Mouse (Mus musculus) thymus, adult 2 months (tissue): ENCODE results near the gene Pwwp2b. TPM values are rescaled to one million over a fixed set of nuclear protein-coding genes. Genes with fewer than 3 reads are reported as not detected.

Experiments used
- DNase-seq: peaks from one replicate; pipeline ENCODE4 v3.0.0; 2021
- H3K27ac ChIP-seq: fragments of 200-500 bp; 2 replicates; pipeline ENCODE4 v1.5.1; 2012; ENCODE audit warnings: low read length, control low read depth; ENCODE audit not compliant: control insufficient read depth, insufficient read depth
- H3K27me3 ChIP-seq: fragments of 200-500 bp; 2 replicates; pipeline ENCODE4 v1.6.1; 2012; ENCODE audit warnings: mild to moderate bottlenecking, low read length, moderate library complexity, mixed read lengths; ENCODE audit not compliant: control insufficient read depth, insufficient read depth
- H3K36me3 ChIP-seq: fragments of 200-500 bp; 2 replicates; pipeline ENCODE4 v1.6.1; 2012; ENCODE audit warnings: mild to moderate bottlenecking, low read length, moderate library complexity; ENCODE audit not compliant: control insufficient read depth, insufficient read depth
- H3K4me1 ChIP-seq: fragments of 200-500 bp; replicated peaks from 2 replicates; pipeline ENCODE4 v1.6.1; 2012; ENCODE audit warnings: low read length; ENCODE audit not compliant: control insufficient read depth, insufficient read depth
- H3K4me3 ChIP-seq: fragments of 200-500 bp; 2 replicates; pipeline ENCODE4 v1.5.1; 2012; ENCODE audit warnings: mild to moderate bottlenecking, low read length, control low read depth, moderate library complexity; ENCODE audit not compliant: control insufficient read depth, insufficient read depth
- CTCF ChIP-seq: fragments of 200-500 bp; IDR thresholded peaks from 2 replicates; pipeline ENCODE4 v1.5.1; 2012; ENCODE audit warnings: mild to moderate bottlenecking, control low read depth, low read length, moderate library complexity, borderline replicate concordance; ENCODE audit not compliant: control insufficient read depth, poor library complexity, insufficient read depth; ENCODE audit errors: extremely low read depth
- POLR2A ChIP-seq: fragments of 200-500 bp; IDR thresholded peaks from 2 replicates; pipeline ENCODE4 v1.6.1; 2012; ENCODE audit warnings: mild to moderate bottlenecking, low read length, control low read depth, moderate library complexity; ENCODE audit not compliant: control insufficient read depth, poor library complexity, insufficient read depth; ENCODE audit errors: extremely low read depth
- WGBS: fragments of 180-500 bp; shearing (Covaris S2); methylation state at CpG from one replicate; pipeline ENCODE4 v1.1.7; 2018; 5-methylcytosine and 5-hydroxymethylcytosine counted together
- polyA plus RNA-seq: library from polyadenylated mRNA; depleted of rRNA; stranded (reverse); fragments of >200 nt; gene quantifications from 2 replicates; pipeline ENCODE4 v1.2.3, GENCODE M21; 2012

The Pwwp2b gene
- polyA plus RNA-seq, 1 experiment, result 7.4 TPM

DNA sequence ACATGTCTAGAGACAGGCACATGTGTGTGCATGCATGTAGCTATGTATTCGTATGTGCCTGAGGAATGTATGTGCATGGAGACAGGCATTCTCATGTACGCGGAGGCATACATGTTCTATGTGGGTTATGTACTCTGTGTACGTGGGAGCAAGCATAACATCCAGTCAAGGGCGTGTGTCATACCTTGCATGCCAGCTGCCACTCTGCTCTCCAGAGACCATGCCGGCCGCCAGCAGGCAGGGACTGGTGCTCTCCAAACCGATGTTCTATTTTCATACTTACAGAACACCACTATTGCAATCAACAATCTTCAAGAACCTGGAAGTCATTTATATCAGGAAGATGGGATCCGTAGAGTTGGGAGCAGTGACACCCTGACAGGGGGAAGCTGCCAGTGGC, 31.8 kb upstream of the Pwwp2b start:
- 96% methylated on average over 9 of the region's 9 CpGs for WGBS
- Histone ChIP-seq H3K27me3 (no peaks in the 10 kb centered on the region), H3K36me3 (no peaks in the 10 kb centered on the region), H3K4me1 (peaks cover 16% of the 10 kb centered on the region), H3K4me3 (no peak overlapping the region), H3K27ac (no peak overlapping the region)
- no peak for DNase-seq
- TF ChIP-seq POLR2A, result no peak
- TF ChIP-seq CTCF, result no peak

DNA sequence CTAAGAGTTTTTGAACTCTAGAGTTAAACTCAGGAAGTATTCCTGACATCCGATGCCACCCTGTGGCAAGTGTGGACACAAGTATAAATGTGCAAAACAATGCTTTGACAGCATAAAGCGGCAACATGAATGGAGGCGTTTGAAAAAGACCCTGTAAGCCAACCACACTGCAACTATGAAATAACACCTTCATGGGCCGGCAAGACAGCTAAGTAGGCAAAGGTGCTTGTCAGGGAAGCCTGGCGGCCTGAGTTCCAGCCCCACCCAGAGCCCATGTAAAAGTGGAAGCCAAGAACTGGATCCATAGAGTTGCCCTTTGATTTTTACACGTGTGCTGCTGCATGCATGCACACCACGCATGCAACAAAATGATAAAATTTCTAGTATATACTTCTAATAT, 31.2 kb upstream of the Pwwp2b start:
- TF ChIP-seq POLR2A (no peak), CTCF (no peak)
- DNase-seq, result no peak
- Histone ChIP-seq H3K27ac (no peak overlapping the region), H3K27me3 (no peaks in the 10 kb centered on the region), H3K4me1 (peaks cover 16% of the 10 kb centered on the region), H3K4me3 (no peak overlapping the region), H3K36me3 (no peaks in the 10 kb centered on the region)
- WGBS, result 93% methylated on average over 7 of the region's 7 CpGs

DNA sequence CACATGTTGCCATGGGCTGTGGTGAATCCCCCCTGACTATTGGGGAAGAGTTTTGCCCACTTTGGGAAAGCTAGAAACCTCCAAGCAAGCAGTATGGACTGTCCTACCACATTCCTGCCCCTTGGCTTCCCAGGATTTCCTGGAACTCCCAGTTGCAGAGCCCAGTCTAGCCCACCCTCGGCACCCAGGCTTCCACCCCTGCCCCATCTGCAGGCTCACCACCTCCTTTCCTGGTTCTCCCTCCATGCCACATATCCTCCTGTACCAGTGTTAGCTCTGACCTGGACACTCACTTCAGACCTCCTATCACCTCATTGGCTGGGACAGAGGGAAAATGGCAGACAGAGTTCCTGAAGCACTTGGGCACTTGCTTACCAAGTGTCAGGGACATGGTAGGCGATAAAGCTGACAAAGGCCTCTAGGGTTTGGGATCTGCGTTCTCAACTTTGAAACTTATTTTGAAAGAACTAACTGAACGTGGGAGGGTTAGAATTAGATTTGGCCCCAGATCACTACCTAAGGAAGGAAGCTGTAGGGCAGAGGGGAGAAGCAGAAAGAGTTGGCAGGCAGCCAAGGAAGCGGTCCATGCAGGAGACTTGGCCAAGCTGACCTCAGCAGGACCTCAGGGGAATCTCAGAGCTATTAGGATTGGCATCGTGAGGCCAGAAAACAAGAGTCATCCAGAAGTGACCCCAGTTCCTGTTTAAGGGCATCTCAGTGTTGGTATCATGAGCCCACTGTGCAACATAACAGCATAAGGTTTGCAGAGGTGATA, 29.5 kb upstream of the Pwwp2b start:
- TF ChIP-seq CTCF (no peak), POLR2A (no peak)
- no peak for DNase-seq
- Histone ChIP-seq H3K27ac (no peak overlapping the region), H3K4me3 (no peak overlapping the region), H3K36me3 (no peaks in the 10 kb centered on the region), H3K27me3 (no peaks in the 10 kb centered on the region), H3K4me1 (peaks cover 25% of the 10 kb centered on the region)
- 58% methylated on average over 6 of the region's 6 CpGs for WGBS

DNA sequence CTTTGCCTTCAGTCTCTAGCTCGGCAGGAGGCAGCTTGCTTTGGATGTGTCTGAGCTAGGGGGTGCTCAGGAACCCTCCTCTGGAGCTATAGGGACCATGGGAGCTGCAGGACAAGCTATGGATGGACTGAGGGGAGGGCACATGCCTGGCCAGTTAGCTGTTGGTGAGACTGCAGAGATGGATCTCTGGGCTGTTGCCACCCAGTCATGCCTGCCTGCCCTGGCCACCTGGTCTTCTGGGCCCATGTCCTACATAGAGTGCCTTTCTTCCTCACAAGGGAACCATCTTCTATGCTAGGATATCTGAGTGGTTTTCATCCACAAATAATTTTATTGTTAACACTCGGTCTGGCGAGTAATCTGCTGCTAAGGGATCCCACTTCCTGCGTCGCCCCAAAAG, 28.8 kb upstream of the Pwwp2b start:
- no peak overlapping the region for H3K27ac ChIP-seq
- H3K27me3 ChIP-seq, result no peaks in the 10 kb centered on the region
- WGBS, result 94% methylated on average over 5 of the region's 5 CpGs
- no peak for DNase-seq
- no peaks in the 10 kb centered on the region for H3K36me3 ChIP-seq
- no peak for TF ChIP-seq CTCF
- no peak for TF ChIP-seq POLR2A
- H3K4me3 ChIP-seq, result no peak overlapping the region
- H3K4me1 ChIP-seq, result peaks cover 31% of the 10 kb centered on the region

DNA sequence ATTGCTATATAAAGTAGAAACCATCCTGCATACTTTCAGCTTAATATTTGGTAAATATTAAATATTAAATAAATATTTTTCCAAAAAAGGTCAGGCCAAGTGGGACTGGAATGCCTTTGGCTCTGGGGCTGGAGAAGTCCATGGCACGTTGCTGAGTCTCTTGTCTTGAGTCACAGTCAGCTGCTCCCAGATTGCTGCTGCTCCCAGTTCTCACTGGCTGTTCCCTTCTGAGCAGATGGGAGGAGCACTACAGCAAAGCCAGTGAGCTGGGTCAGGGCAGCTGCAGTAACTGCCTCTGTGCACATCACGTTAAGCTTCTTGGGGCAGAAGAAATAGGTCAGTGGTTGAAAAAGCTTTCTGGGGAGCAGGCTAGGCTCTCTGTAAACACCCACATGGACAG, 28.0 kb upstream of the Pwwp2b start:
- no peak for TF ChIP-seq POLR2A
- no peak for TF ChIP-seq CTCF
- 39% methylated on average over 2 of the region's 2 CpGs for WGBS
- no peaks in the 10 kb centered on the region for H3K36me3 ChIP-seq
- no peak overlapping the region for H3K27ac ChIP-seq
- H3K4me1 ChIP-seq, result peaks cover 39% of the 10 kb centered on the region
- H3K27me3 ChIP-seq, result no peaks in the 10 kb centered on the region
- DNase-seq, result no peak
- no peak overlapping the region for H3K4me3 ChIP-seq

DNA sequence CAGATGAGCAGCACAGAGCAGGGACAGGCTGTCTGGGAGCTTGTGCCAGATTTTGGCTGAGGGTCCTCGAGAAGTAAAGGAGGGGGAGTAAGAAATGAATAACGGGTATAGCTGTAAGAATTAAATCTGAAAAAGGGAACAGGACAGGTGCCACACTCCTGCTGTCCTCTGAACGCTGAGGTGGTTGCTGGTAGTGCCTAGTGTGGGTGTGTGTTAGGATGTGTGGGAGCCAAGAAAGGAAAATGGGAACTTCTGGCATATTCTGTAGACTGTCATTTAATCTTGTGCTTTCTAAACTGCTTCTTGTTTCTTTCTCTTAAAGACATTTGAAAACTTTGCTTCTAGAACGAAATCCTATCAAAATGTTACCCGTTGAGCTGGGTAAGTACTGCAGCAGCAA, 27.2 kb upstream of the Pwwp2b start:
- 93% methylated on average over 5 of the region's 5 CpGs for WGBS
- no peaks in the 10 kb centered on the region for H3K27me3 ChIP-seq
- H3K4me1 ChIP-seq, result peaks cover 47% of the 10 kb centered on the region
- H3K4me3 ChIP-seq, result no peak overlapping the region
- no peaks in the 10 kb centered on the region for H3K36me3 ChIP-seq
- no peak for TF ChIP-seq POLR2A
- no peak for TF ChIP-seq CTCF
- no peak overlapping the region for H3K27ac ChIP-seq
- no peak for DNase-seq
